Mouse (Mus musculus) intestine, embryonic 14.5 days (tissue): ENCODE data around the gene Chtop. TPM values are rescaled to one million over a fixed set of nuclear protein-coding genes. Genes with fewer than 3 reads are reported as not detected.

Experiments
- ATAC-seq: fragments of 200-750 bp; cut with Nextera tagmentation; replicated peaks from 2 replicates; pipeline ENCODE4 v1.8.0; 2017; ENCODE audit warnings: low read depth, moderate number of reproducible peaks, moderate TSS enrichment, moderate library complexity; ENCODE audit not compliant: low FRiP score, low TSS enrichment
- DNase-seq: peaks from one replicate; pipeline ENCODE4 v3.0.0-alpha.2; 2018; ENCODE audit warnings: low spot score
- H3K27ac ChIP-seq: fragments of 300-500 bp; sonication (generic); 2 replicates; pipeline ENCODE4 v1.5.1; 2014; ENCODE audit warnings: low read depth, mild to moderate bottlenecking, control low read depth
- H3K27me3 ChIP-seq: fragments of 300-500 bp; sonication (generic); replicated peaks from 2 replicates; pipeline ENCODE4 v1.6.1; 2014; ENCODE audit warnings: low read length, control low read depth; ENCODE audit not compliant: control insufficient read depth, insufficient read depth
- H3K36me3 ChIP-seq: fragments of 300-500 bp; sonication (generic); 2 replicates; pipeline ENCODE4 v1.6.1; 2014; ENCODE audit warnings: low read length, control low read depth; ENCODE audit not compliant: control insufficient read depth, insufficient read depth
- H3K4me1 ChIP-seq: fragments of 300-500 bp; sonication (generic); replicated peaks from 2 replicates; pipeline ENCODE4 v1.6.1; 2014; ENCODE audit warnings: low read length, control low read depth, mixed read lengths; ENCODE audit not compliant: control insufficient read depth, insufficient read depth
- H3K4me2 ChIP-seq: fragments of 300-500 bp; sonication (generic); 2 replicates; pipeline ENCODE4 v1.6.1; 2014; ENCODE audit warnings: low read length
- H3K4me3 ChIP-seq: fragments of 300-500 bp; sonication (generic); 2 replicates; pipeline ENCODE4 v1.5.1; 2014; ENCODE audit warnings: low read depth, low read length, control low read depth, mixed read lengths
- H3K9ac ChIP-seq: fragments of 300-500 bp; sonication (generic); 2 replicates; pipeline ENCODE4 v1.6.1; 2014; ENCODE audit warnings: mild to moderate bottlenecking, low read length
- H3K9me3 ChIP-seq: fragments of 300-500 bp; sonication (generic); 2 replicates; pipeline ENCODE4 v1.6.1; 2016; ENCODE audit warnings: low read length, control low read depth; ENCODE audit not compliant: control insufficient read depth
- WGBS: fragments of 180-500 bp; shearing (Covaris S2); extraction: QIAGEN DNeasy Blood & Tissue Kit; methylation state at CpG from one replicate; pipeline ENCODE4 v1.1.7; 2014; 5-methylcytosine and 5-hydroxymethylcytosine counted together
- polyA plus RNA-seq: library from polyadenylated mRNA; unstranded; fragments of >200 nt; fragmentation: Nextera tagmentation; extraction: Ambion mirVana; gene quantifications from 2 replicates; pipeline ENCODE4 v1.2.1, GENCODE M21; 2014

Chtop gene
- polyA plus RNA-seq, 1 experiment from 2014 or later: 87.0 TPM

DNA sequence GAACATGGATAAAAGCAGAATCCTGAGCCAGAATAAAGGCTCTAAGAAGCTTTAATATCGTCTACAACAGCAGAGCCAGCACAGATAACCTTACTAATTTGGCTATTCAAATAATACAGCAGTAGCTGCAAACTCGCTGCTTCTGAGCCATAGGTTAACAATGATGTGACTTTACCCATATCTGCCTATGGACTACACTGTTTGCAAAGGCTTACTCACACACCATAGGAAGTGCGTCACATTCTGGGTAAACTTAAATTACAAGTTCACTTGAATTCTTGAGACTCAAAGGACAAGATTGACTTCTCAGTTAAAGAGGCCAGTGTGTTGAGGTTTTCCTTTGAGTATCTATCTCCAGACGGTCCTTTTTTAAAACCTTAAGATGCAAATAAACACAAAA, 5.9 kb downstream of the Chtop start:
- H3K4me3 ChIP-seq: no peak overlapping the region
- 72% methylated on average over 4 of the region's 4 CpGs for WGBS
- DNase-seq: no peak
- H3K9me3 ChIP-seq: no peaks in the 10 kb centered on the region
- peaks cover 91% of the 10 kb centered on the region for H3K36me3 ChIP-seq
- H3K4me2 ChIP-seq: no peak overlapping the region
- peaks cover 12% of the 10 kb centered on the region for H3K4me1 ChIP-seq
- no peak overlapping the region for H3K9ac ChIP-seq
- H3K27ac ChIP-seq: no peak overlapping the region
- ATAC-seq: no peak
- no peaks in the 10 kb centered on the region for H3K27me3 ChIP-seq

DNA sequence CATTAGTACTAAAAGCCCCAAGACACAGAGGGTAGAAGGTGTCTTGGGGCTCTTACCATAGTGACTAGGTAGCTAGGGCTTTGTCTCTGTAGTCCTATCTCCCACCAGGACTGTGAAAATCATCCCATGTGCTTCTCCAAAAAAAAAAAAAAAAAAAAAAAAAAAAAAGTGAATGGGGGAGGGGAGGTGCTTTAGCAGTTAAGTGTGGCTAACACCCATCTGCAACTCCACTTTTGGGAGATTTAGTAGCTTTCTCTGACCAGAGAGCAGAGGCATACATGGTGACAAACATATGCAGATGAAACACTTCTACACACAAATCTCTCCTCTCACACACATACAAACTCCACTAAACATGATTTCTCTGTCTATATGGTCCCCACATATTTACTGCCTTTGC, 11.7 kb downstream of the Chtop start:
- DNase-seq: no peak
- Histone ChIP-seq H3K27ac (no peak overlapping the region), H3K4me2 (no peak overlapping the region), H3K9ac (no peak overlapping the region), H3K4me3 (no peak overlapping the region), H3K9me3 (no peaks in the 10 kb centered on the region), H3K36me3 (peaks cover 69% of the 10 kb centered on the region), H3K27me3 (no peaks in the 10 kb centered on the region), H3K4me1 (no peaks in the 10 kb centered on the region)
- no peak for ATAC-seq

DNA sequence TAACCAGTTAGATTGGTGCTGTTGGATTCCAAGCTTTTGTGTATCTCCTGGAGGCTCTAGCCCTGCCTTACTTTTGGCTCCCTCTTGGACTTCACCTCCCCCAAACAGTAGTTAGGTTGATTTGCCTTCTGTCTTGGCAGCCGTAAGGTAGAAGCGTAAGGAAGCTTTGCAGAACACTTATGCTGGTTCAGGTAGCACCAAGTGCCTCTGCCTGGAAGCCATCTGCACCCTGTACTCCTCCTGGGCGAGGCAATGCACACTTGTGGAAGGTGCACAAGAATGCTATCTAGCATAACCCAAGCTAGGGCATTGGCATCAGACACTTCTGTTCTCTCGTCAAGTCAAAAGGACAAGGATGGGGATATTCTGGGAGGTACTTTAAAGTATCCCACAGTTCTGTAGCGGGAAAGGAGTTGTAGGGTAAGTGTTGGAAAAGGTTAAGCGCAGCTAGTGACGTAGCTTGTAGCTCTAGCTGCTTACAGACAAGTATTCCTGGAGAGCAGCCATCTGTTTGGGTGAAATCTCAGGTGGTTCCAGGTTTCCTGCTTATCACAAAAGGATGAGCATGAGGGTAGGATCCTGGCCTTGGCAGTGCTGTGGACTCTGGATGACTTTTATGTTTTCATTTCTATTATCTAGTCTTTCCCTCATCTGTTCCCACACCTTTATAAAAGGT, 13.3 kb downstream of the Chtop start:
- H3K27ac ChIP-seq: no peak overlapping the region
- no peaks in the 10 kb centered on the region for H3K27me3 ChIP-seq
- ATAC-seq (no peak), DNase-seq (no peak)
- H3K9me3 ChIP-seq: no peaks in the 10 kb centered on the region
- H3K9ac ChIP-seq: no peak overlapping the region
- H3K36me3 ChIP-seq: peaks cover 53% of the 10 kb centered on the region
- H3K4me1 ChIP-seq: no peaks in the 10 kb centered on the region
- no peak overlapping the region for H3K4me3 ChIP-seq
- 88% methylated on average over 7 of the region's 7 CpGs for WGBS
- no peak overlapping the region for H3K4me2 ChIP-seq

DNA sequence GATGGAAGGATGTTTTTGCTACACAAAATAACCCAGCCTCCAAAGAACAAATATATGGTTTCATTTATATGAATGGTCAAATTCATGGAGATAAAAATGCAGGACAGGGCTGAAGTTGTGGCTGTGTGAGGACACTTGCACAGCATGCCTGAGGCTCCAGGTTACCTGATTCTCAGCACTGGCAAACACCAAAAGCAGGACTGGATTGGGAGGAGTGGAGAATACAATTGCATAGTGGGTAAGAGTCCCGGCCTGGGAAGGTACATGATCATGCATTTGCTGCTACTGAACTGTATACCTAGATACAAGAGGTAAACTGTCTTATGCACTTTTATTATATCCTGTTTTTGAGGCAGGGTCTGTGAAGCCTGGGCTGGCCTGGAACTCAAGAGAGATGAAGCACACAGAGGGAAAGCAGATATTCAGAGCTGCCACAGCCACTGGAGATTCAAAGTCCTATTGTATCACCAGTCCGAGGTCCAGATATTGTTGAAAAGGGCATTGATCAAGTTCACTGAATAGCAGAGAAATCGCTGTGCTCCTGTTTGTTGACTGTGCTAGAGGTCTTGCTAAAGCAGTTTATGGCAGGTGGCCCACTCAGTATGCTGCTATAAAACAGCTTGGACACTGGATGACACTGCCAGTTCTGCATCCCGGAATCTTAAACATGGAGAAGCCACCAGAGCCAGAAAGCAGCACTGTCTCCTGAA, 15.3 kb downstream of the Chtop start:
- H3K4me3 ChIP-seq: no peak overlapping the region
- peaks cover 38% of the 10 kb centered on the region for H3K36me3 ChIP-seq
- DNase-seq (no peak), ATAC-seq (no peak)
- H3K4me2 ChIP-seq: no peak overlapping the region
- WGBS: 57% methylated on average over 4 of the region's 4 CpGs
- H3K9me3 ChIP-seq: no peaks in the 10 kb centered on the region
- no peaks in the 10 kb centered on the region for H3K27me3 ChIP-seq
- H3K9ac ChIP-seq: no peak overlapping the region
- peaks cover 4% of the 10 kb centered on the region; the same call in 1 of the 2 replicates for H3K4me1 ChIP-seq
- H3K27ac ChIP-seq: no peak overlapping the region

DNA sequence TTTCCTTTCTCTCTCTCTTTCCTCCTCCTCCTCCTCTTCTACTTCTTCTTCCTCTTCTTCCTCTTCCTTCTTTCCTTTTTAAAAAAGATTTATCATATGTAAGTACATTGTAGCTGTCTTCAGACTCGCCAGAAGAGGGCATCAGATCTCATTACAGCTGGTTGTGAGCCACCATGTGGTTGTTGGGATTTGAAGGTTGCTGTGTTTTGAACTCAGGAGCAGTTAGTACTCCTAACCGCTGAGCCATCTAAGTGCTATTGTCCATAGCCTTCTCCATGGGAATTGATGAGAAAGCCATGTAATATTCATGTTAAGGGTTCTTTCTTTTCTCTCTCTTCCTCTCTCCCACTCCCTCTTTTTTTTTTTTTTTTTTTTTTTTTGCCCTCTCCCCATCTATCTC, 17.9 kb downstream of the Chtop start:
- H3K27ac ChIP-seq: no peak overlapping the region
- WGBS: 49% methylated on average over 2 of the region's 2 CpGs
- no peak for DNase-seq
- no peaks in the 10 kb centered on the region for H3K27me3 ChIP-seq
- H3K4me1 ChIP-seq: peaks cover 4% of the 10 kb centered on the region; the same call in 1 of the 2 replicates
- no peak overlapping the region for H3K4me2 ChIP-seq
- ATAC-seq: no peak
- H3K36me3 ChIP-seq: peaks cover 38% of the 10 kb centered on the region
- no peaks in the 10 kb centered on the region for H3K9me3 ChIP-seq
- no peak overlapping the region for H3K9ac ChIP-seq
- no peak overlapping the region for H3K4me3 ChIP-seq

DNA sequence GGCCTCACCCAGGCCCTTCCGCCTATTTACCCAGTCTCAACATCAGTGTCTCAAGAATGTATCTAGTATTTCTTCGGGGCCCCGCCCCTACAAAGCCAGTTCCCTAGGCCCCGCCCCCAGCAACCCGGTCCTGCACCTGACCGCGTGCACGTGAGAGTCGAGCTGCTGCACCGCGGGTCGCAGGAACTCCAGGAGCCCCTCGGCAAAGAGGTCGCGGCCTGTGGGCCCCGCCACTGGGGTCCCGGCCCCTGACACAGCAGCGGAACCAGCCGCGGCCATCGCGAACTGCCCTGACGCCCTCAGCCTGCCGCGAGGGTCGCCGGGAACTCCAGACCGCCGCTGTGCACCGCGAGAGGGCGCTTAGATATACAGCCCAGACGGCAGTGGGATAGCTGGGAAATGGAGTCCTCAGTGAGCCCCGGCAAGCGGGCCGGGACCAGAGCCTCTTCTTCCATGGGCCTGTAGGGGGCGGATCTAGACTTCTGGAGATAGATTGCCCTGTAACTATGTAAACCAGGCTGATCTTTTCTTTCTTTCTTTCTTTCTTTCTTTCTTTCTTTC, 18.5 kb downstream of the Chtop start, which contains the start of gene Snapin:
TSS of gene Snapin (minus strand) at position 338 of the 561 bp plus-strand sequence.
- H3K27ac ChIP-seq: peak within 1 kb of the TSS; percentile 82
- no peaks in the 10 kb centered on the region for H3K9me3 ChIP-seq
- H3K9ac ChIP-seq: peak within 1 kb of the TSS; percentile 74
- H3K27me3 ChIP-seq: no peaks in the 10 kb centered on the region
- peak within 1 kb of the TSS; percentile 66 for H3K4me2 ChIP-seq
- peaks cover 4% of the 10 kb centered on the region; the same call in 1 of the 2 replicates for H3K4me1 ChIP-seq
- DNase-seq: peak; percentile 98
- H3K4me3 ChIP-seq: peak within 1 kb of the TSS; percentile 79
- WGBS: 0% methylated on average over 37 of the region's 37 CpGs
- peaks cover 38% of the 10 kb centered on the region for H3K36me3 ChIP-seq
- peak; percentile 96 for ATAC-seq

DNA sequence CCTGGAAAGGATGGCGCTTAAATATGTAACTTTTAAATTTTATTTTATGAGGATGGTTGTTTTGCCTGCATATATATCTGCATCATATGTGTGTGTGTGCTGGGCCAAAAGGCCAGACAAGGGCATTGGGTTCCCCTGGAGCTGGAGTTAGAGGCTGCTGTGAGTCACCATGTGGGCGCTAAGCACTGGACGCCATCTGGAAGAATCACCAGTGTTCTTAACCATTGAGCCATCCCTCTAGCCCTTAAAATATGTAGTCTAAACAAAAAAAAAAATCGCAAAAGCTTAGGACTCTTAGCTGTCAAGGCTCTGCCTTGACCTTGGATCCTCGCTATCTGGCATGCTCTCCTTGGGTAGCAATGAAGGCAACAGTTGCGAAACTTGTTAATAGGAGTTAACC, 20.7 kb downstream of the Chtop start:
- DNase-seq: no peak
- 79% methylated on average over 6 of the region's 6 CpGs for WGBS
- H3K4me3 ChIP-seq: no peak overlapping the region
- no peaks in the 10 kb centered on the region for H3K27me3 ChIP-seq
- H3K4me2 ChIP-seq: no peak overlapping the region
- H3K4me1 ChIP-seq: peaks cover 4% of the 10 kb centered on the region; the same call in 1 of the 2 replicates
- H3K9me3 ChIP-seq: no peaks in the 10 kb centered on the region
- ATAC-seq: no peak
- peaks cover 57% of the 10 kb centered on the region for H3K36me3 ChIP-seq
- no peak overlapping the region for H3K27ac ChIP-seq
- no peak overlapping the region for H3K9ac ChIP-seq

DNA sequence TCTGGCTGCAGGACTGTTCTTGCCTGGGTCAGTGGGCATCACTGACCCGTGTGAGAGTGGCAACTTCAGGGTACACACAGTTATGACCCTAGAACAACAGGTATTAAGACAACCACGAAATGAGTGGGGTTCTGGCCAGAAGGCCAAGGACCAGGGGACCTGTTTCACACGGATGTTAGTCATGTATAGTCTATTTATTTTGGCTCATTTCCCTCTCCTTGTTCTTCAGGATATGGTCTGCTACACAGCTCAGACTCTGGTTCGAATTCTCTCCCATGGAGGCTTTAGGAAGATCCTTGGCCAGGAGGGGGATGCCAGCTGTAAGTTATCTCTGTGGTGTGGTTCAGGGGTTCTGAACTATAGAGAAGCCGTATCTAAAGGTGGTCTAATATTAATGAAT, 22.3 kb downstream of the Chtop start:
- Histone ChIP-seq H3K4me2 (no peak overlapping the region), H3K27me3 (no peaks in the 10 kb centered on the region), H3K9ac (no peak overlapping the region), H3K36me3 (peaks cover 73% of the 10 kb centered on the region), H3K4me1 (peaks cover 4% of the 10 kb centered on the region; the same call in 1 of the 2 replicates), H3K9me3 (no peaks in the 10 kb centered on the region), H3K4me3 (no peak overlapping the region), H3K27ac (no peak overlapping the region)
- DNase-seq (no peak), ATAC-seq (no peak)
- 80% methylated on average over 5 of the region's 5 CpGs for WGBS
